Mouse (Mus musculus): ENCODE results near the gene Mfsd2a.

DNA sequence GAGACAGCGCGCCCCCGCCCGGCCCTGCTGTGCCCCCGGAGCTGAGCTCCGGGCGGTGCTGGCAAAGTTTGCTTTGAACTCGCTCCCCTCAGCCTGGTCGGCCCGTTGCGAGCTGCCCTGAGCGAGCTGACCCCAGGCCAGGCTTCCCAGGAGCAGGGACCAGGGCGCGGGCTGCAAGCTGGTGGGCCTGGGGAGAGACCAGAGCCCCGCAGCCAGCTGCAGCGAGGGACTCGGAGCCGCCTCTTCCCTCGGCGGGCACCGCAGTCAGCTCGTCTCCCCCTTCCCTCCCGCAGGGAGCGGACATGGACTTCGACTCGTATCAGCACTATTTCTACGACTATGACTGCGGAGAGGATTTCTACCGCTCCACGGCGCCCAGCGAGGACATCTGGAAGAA lies 35.2 kb upstream of the Mfsd2a start:
- TF ChIP-seq CTCF (IDR thresholded peaks at IDR 0.05; ENCODE audit: low read depth) (no peak), EP300 (IDR thresholded peaks at IDR 0.05; ENCODE audit: low read depth) (no peak)
